ENCODE assay signal across 8 mouse cellular contexts in the genomic region with DNA sequence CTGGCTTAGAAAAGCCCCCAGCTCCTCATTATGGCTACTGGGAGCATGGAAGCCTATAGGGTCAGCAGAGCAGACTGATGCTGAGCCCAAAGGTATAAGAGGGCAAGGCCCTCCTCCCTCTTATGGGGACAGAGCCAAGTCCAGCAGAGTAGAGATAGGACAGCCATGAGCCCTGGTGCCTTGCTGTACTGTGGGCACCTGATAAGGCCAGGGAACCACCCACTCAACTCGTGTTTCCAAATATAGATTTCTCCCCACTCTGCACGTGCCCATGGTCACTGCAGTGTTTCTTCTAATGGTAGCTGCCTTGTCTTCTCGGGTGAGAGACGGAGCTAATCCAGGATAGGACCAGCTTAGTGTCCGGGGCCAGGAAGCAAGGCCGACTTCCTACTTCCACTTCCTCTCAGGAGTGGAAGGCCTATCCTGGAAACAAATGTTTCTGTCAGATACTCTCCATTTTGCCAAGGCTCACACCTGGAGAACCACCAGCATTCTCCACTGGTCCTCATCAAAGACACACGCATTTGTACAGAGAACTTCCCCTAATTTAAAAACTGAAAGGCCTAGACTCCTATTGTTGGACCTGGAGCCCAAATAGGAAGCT. TPM values are rescaled to one million over a fixed set of nuclear protein-coding genes. Genes with fewer than 3 reads are reported as not detected.
DNase-seq lines count a peak whose midpoint lies in the region; ATAC-seq and TF ChIP-seq lines count a peak whose summit lies in the region.

No protein-coding gene starts in this region.

- DNase-seq in lung, postnatal 0 days (ENCODE audit: low spot score) = no peak
- no peak for DNase-seq in lung, adult 18-20 months
- DNase-seq in heart, adult 9 months (ENCODE audit: low spot score in 2 of 2) = peak; percentile 36 to 60
- DNase-seq in liver, embryonic 13.5 days = peak; percentile 82
- DNase-seq in frontal cortex, adult 2 months (ENCODE audit: extremely low spot score in 1 of 2, low spot score in 1 of 2) = no peak
- no peak for DNase-seq in left cerebral cortex, postnatal 4 days

- H3K9ac ChIP-seq in lung, postnatal 0 days (replicated peaks; ENCODE audit: low read depth) = no peak overlapping the region
- H3K9ac ChIP-seq in liver, embryonic 13.5 days = peak overlapping the region; percentile 79
- no peak overlapping the region for H3K9ac ChIP-seq in stomach, embryonic 14.5 days (replicated peaks; ENCODE audit: low read depth, low read length)
- H3K9ac ChIP-seq in forebrain, embryonic 13.5 days = no peak overlapping the region

- H3K4me3 ChIP-seq in lung, postnatal 0 days (ENCODE audit: low read depth, low read length) = no peak overlapping the region
- peak overlapping the region; percentile 44 for H3K4me3 ChIP-seq in liver, embryonic 13.5 days (replicated peaks)
- H3K4me3 ChIP-seq in stomach, embryonic 14.5 days (ENCODE audit: low read depth, low read length) = no peak overlapping the region
- no peak overlapping the region for H3K4me3 ChIP-seq in forebrain, embryonic 13.5 days

- H3K27me3 ChIP-seq in lung, postnatal 0 days (replicated peaks; ENCODE audit: insufficient read depth, low read length) = no peaks in the 10 kb centered on the region
- peaks cover 12% of the 10 kb centered on the region for H3K27me3 ChIP-seq in liver, embryonic 13.5 days
- H3K27me3 ChIP-seq in stomach, embryonic 14.5 days (ENCODE audit: control insufficient read depth, insufficient read depth, low read length) = no peaks in the 10 kb centered on the region
- H3K27me3 ChIP-seq in forebrain, embryonic 13.5 days = no peaks in the 10 kb centered on the region

- no peaks in the 10 kb centered on the region for H3K36me3 ChIP-seq in lung, postnatal 0 days (ENCODE audit: insufficient read depth, low read length)
- no peaks in the 10 kb centered on the region for H3K36me3 ChIP-seq in liver, embryonic 13.5 days
- H3K36me3 ChIP-seq in stomach, embryonic 14.5 days (ENCODE audit: control insufficient read depth, insufficient read depth, low read length) = no peaks in the 10 kb centered on the region
- H3K36me3 ChIP-seq in forebrain, embryonic 13.5 days (ENCODE audit: poor library complexity, severe bottlenecking) = no peaks in the 10 kb centered on the region

- ATAC-seq in lung, postnatal 0 days = peak; percentile 27; the same call in 1 of the 2 replicates
- ATAC-seq in liver, embryonic 13.5 days (ENCODE audit: low read depth) = peak; percentile 90
- peak; percentile 77; the same call in 1 of the 2 replicates for ATAC-seq in stomach, embryonic 14.5 days (ENCODE audit: insufficient number of reproducible peaks, insufficient read depth, low FRiP score, low read depth)
- no peak for ATAC-seq in forebrain, embryonic 13.5 days

- no peaks in the 10 kb centered on the region for H3K9me3 ChIP-seq in lung, postnatal 0 days (ENCODE audit: low read length)
- H3K9me3 ChIP-seq in liver, embryonic 13.5 days (replicated peaks) = no peaks in the 10 kb centered on the region
- H3K9me3 ChIP-seq in stomach, embryonic 14.5 days (ENCODE audit: control insufficient read depth, low read depth, low read length) = no peaks in the 10 kb centered on the region
- H3K9me3 ChIP-seq in forebrain, embryonic 13.5 days (replicated peaks) = no peaks in the 10 kb centered on the region

- WGBS in lung, postnatal 0 days = 67% methylated on average over 7 of the region's 7 CpGs
- WGBS in liver, embryonic 13.5 days (ENCODE audit: insufficient replicate concordance) = 31% methylated on average over 7 of the region's 7 CpGs
- 81% methylated on average over 7 of the region's 7 CpGs for WGBS in stomach, embryonic 14.5 days
- WGBS in forebrain, embryonic 13.5 days = 88% methylated on average over 7 of the region's 7 CpGs

- H3K27ac ChIP-seq in lung, postnatal 0 days (ENCODE audit: low read length) = no peak overlapping the region
- peak overlapping the region; percentile 100 for H3K27ac ChIP-seq in liver, embryonic 13.5 days
- no peak overlapping the region for H3K27ac ChIP-seq in stomach, embryonic 14.5 days (ENCODE audit: low read length)
- no peak overlapping the region for H3K27ac ChIP-seq in forebrain, embryonic 13.5 days

- no peak for TF ChIP-seq CTCF in lung, postnatal 0 days (IDR thresholded peaks at IDR 0.05)

- H3K4me2 ChIP-seq in lung, postnatal 0 days (replicated peaks; ENCODE audit: low read depth, low read length) = no peak overlapping the region
- H3K4me2 ChIP-seq in liver, embryonic 13.5 days = peak overlapping the region; percentile 75
- no peak overlapping the region for H3K4me2 ChIP-seq in stomach, embryonic 14.5 days (replicated peaks; ENCODE audit: low read depth, low read length)
- no peak overlapping the region for H3K4me2 ChIP-seq in forebrain, embryonic 13.5 days

- TF ChIP-seq EP300 in lung, postnatal 0 days (IDR thresholded peaks at IDR 0.05) = no peak

- intact Hi-C loops in left cerebral cortex, postnatal 4 days (cut with DNase I) = no loop called here

- no peaks in the 10 kb centered on the region for H3K4me1 ChIP-seq in lung, postnatal 0 days (ENCODE audit: insufficient read depth, low read depth, low read length)
- peaks cover 89% of the 10 kb centered on the region for H3K4me1 ChIP-seq in liver, embryonic 13.5 days (replicated peaks)
- no peaks in the 10 kb centered on the region for H3K4me1 ChIP-seq in stomach, embryonic 14.5 days (ENCODE audit: control insufficient read depth, insufficient read depth, low read length)
- no peaks in the 10 kb centered on the region for H3K4me1 ChIP-seq in forebrain, embryonic 13.5 days

RNA-seq across cellular contexts. Expression of a gene that starts 53.2 kb away (rescaled TPM):
- 40.4 and 43.0 TPM in 2 replicates for polyA plus RNA-seq in lung, postnatal 0 days (2015; fragmentation: Nextera tagmentation; extraction: Ambion mirVana)
- polyA plus RNA-seq in liver, embryonic 13.5 days (2015; fragmentation: Nextera tagmentation; extraction: Ambion mirVana) = 31.0 and 33.3 TPM in 2 replicates
- polyA plus RNA-seq in stomach, embryonic 14.5 days (2014; fragmentation: Nextera tagmentation; extraction: Ambion mirVana) = 29.3 and 30.3 TPM in 2 replicates
- polyA plus RNA-seq in frontal cortex, adult 2 months (2012; rRNA removed) = 76.6 and 85.8 TPM in 2 replicates
- polyA plus RNA-seq in forebrain, embryonic 13.5 days (2015; fragmentation: Nextera tagmentation; extraction: Ambion mirVana) = 21.0 and 26.7 TPM in 2 replicates
- total RNA-seq in left cerebral cortex, postnatal 4 days (2021) = 10 to 100 TPM; 32.5 to 34.7 TPM

Comparison
In these comparisons a context has a peak if more than half of its experiments do, and no peak if none do; other contexts are left out.
1. DNase-seq: peak in heart, adult 9 months (2 of 2) and liver, embryonic 13.5 days (single experiment); none in lung, postnatal 0 days (single experiment), lung, adult 18-20 months (0 of 2), frontal cortex, adult 2 months (0 of 2) and left cerebral cortex, postnatal 4 days (single experiment).